Mouse (Mus musculus): ENCODE measurements around the gene Dap. TPM values are rescaled to one million over a fixed set of nuclear protein-coding genes. Genes with fewer than 3 reads are reported as not detected.

Gene Dap
- polyA plus RNA-seq, 1 experiment from 2014 or later: 23.8 TPM

GRCm38 (mm10) chr15:31239713-31240112 is 15.6 kb downstream of the Dap start:
- H3K4me1 ChIP-seq: no peaks in the 10 kb centered on the region
- H3K4me2 ChIP-seq: no peak overlapping the region
- 0 out of 2 replicates have a peak, but pooled peaks cover 5% of the 10 kb centered on the region for H3K36me3 ChIP-seq (ENCODE audit: poor library complexity, severe bottlenecking)
- no peak overlapping the region for H3K27ac ChIP-seq
- no peak overlapping the region for H3K9ac ChIP-seq
- 93% methylated on average over 13 of the region's 13 CpGs for WGBS
- ATAC-seq: no peak
- H3K9me3 ChIP-seq (replicated peaks): no peaks in the 10 kb centered on the region
- no peak overlapping the region for H3K4me3 ChIP-seq
- no peaks in the 10 kb centered on the region for H3K27me3 ChIP-seq

DNA sequence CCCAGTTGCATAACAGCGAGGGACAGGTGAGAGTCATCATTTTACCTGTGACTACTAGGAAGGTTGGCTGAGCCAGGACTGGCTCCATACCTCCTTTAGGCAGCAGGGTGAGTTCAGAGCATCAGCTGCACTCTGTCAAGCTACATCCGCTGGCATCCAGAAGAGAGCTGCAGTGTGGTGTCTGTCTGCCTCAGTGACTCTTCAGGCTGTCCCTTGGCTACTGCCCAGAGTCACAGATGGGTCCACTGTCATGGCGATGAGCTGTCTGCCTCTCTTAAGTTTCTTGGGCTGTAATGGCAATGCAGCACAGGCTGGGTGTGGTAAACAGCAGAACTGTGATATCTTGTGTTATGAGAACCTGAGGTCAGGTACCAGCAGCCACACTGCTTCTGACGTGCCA is 16.1 kb downstream of the Dap start:
- Histone ChIP-seq H3K9ac (no peak overlapping the region), H3K27me3 (no peaks in the 10 kb centered on the region), H3K4me3 (no peak overlapping the region), H3K4me2 (no peak overlapping the region), H3K4me1 (no peaks in the 10 kb centered on the region), H3K27ac (no peak overlapping the region), H3K9me3 (replicated peaks) (no peaks in the 10 kb centered on the region), H3K36me3 (ENCODE audit: poor library complexity, severe bottlenecking) (0 out of 2 replicates have a peak, but pooled peaks cover 5% of the 10 kb centered on the region)
- ATAC-seq: no peak
- 89% methylated on average over 4 of the region's 4 CpGs for WGBS

- ATAC-seq: no peak
- 78% methylated on average over 10 of the region's 10 CpGs for WGBS
Observed at GRCm38 (mm10) chr15:31243260-31243659, 19.1 kb downstream of the Dap start.

DNA sequence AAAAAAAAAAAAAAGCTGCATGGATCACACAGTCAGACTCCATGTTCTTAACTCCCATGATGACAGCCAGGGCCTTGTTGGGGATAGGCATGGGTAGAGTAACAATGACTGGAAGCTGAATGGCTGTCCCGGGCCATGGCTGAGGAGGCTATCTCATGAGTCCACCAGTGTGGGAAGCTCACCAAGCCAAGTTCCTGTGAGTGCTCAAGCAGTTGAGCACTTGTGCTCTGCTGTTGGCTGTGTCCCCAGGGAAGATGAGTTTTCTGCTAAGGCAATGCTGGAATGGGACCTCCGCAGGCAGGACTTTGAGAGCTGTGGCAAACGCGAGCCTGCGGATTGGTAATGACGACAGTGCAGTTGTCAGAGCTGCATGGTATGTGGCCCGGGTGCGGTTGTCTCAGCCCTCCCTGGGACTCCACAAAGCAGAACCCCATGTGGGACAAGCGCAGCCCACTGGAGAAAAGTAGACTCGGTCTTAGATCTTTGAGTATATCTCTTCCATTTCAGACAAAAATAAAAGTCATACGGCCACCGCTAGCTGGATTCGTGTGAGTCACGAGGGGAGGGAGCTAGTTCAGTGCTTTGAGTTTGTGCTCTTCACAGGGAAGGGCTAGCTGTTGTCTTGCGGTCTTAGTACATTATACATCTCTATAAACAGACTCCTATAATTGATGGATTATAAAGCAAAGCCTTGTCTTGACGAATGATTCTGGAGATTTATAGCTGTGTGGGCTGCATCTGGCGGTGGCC is 20.8 kb downstream of the Dap start:
- Histone ChIP-seq H3K4me1 (peaks cover 4% of the 10 kb centered on the region; the same call in 1 of the 2 replicates), H3K27ac (no peak overlapping the region), H3K4me2 (no peak overlapping the region), H3K9ac (no peak overlapping the region), H3K36me3 (ENCODE audit: poor library complexity, severe bottlenecking) (0 out of 2 replicates have a peak, but pooled peaks cover 5% of the 10 kb centered on the region), H3K4me3 (no peak overlapping the region), H3K9me3 (replicated peaks) (no peaks in the 10 kb centered on the region), H3K27me3 (no peaks in the 10 kb centered on the region)
- ATAC-seq: no peak
- WGBS: 95% methylated on average over 17 of the region's 17 CpGs

More at GRCm38 (mm10) chr15:31243260-31243659, 19.1 kb downstream of the Dap start:
- no peak overlapping the region for H3K4me2 ChIP-seq
- no peak overlapping the region for H3K4me3 ChIP-seq
- no peaks in the 10 kb centered on the region for H3K4me1 ChIP-seq
- H3K27me3 ChIP-seq: no peaks in the 10 kb centered on the region
- H3K27ac ChIP-seq: no peak overlapping the region
- no peaks in the 10 kb centered on the region for H3K9me3 ChIP-seq (replicated peaks)
- 0 out of 2 replicates have a peak, but pooled peaks cover 5% of the 10 kb centered on the region for H3K36me3 ChIP-seq (ENCODE audit: poor library complexity, severe bottlenecking)
- no peak overlapping the region for H3K9ac ChIP-seq

DNA sequence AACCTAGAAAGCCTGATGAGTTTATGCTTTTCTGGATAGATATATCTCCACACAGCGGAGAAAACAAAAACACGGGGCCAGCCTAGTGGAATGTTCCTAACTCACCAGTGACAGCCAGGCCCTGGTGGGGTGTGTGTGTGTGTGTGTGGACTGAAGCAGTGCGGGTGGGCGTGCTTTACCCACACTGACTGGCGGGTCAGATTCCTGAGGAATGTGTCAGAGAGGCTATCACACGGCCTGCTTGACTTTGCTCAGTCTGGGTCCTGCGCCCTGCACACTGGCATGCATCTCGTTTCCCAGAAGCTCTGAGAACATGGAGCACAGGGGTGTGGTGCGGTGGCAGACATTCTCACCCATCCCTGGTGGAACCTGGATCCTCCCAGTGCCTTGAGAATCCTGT is 21.8 kb downstream of the Dap start:
- ATAC-seq: no peak
- Histone ChIP-seq H3K4me3 (no peak overlapping the region), H3K27ac (no peak overlapping the region), H3K4me2 (no peak overlapping the region), H3K27me3 (no peaks in the 10 kb centered on the region), H3K9ac (no peak overlapping the region), H3K36me3 (ENCODE audit: poor library complexity, severe bottlenecking) (0 out of 2 replicates have a peak, but pooled peaks cover 5% of the 10 kb centered on the region), H3K9me3 (replicated peaks) (no peaks in the 10 kb centered on the region), H3K4me1 (peaks cover 15% of the 10 kb centered on the region)
- 88% methylated on average over 9 of the region's 9 CpGs for WGBS

DNA sequence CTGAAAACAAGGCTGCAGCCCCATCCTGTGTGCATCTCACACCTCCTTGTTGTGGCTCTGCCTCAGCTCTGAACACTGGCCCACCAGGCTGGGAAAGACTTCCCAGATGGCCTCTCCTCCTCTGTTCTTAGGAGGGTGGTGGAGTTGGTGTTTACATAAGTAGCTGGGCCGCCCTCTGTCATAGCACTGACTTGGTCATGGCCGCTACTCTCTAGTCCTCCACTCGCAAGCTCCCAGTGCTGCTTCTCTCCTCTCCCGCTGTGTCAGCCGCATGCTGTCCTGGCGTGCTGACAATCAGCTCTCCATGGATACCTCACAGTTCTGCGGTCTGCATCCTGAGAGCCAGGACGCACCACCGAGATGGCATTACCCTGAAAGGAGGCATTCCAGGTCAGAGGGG is 22.9 kb downstream of the Dap start:
- Histone ChIP-seq H3K4me2 (no peak overlapping the region), H3K36me3 (ENCODE audit: poor library complexity, severe bottlenecking) (0 out of 2 replicates have a peak, but pooled peaks cover 2% of the 10 kb centered on the region), H3K27me3 (no peaks in the 10 kb centered on the region), H3K9me3 (replicated peaks) (no peaks in the 10 kb centered on the region), H3K27ac (no peak overlapping the region), H3K4me3 (no peak overlapping the region), H3K9ac (no peak overlapping the region), H3K4me1 (peaks cover 17% of the 10 kb centered on the region)
- WGBS: 72% methylated on average over 9 of the region's 9 CpGs
- peak; percentile 34; the same call in 1 of the 2 replicates for ATAC-seq

- WGBS: 76% methylated on average over 7 of the region's 7 CpGs
- no peak for ATAC-seq
- Histone ChIP-seq H3K4me3 (no peak overlapping the region), H3K27me3 (no peaks in the 10 kb centered on the region), H3K9me3 (replicated peaks) (no peaks in the 10 kb centered on the region), H3K27ac (no peak overlapping the region), H3K9ac (no peak overlapping the region), H3K4me2 (no peak overlapping the region), H3K36me3 (ENCODE audit: poor library complexity, severe bottlenecking) (no peaks in the 10 kb centered on the region), H3K4me1 (peaks cover 17% of the 10 kb centered on the region)
Observed at GRCm38 (mm10) chr15:31248882-31249281, 24.8 kb downstream of the Dap start.

- no peak overlapping the region for H3K4me2 ChIP-seq
- no peaks in the 10 kb centered on the region for H3K36me3 ChIP-seq (ENCODE audit: poor library complexity, severe bottlenecking)
- H3K27ac ChIP-seq: no peak overlapping the region
- ATAC-seq: no peak
- no peaks in the 10 kb centered on the region for H3K27me3 ChIP-seq
- no peak overlapping the region for H3K9ac ChIP-seq
- no peak overlapping the region for H3K4me3 ChIP-seq
- H3K9me3 ChIP-seq (replicated peaks): no peaks in the 10 kb centered on the region
- peaks cover 17% of the 10 kb centered on the region for H3K4me1 ChIP-seq
- WGBS: 72% methylated on average over 2 of the region's 2 CpGs
Observed at GRCm38 (mm10) chr15:31250027-31250426, 25.9 kb downstream of the Dap start.

DNA sequence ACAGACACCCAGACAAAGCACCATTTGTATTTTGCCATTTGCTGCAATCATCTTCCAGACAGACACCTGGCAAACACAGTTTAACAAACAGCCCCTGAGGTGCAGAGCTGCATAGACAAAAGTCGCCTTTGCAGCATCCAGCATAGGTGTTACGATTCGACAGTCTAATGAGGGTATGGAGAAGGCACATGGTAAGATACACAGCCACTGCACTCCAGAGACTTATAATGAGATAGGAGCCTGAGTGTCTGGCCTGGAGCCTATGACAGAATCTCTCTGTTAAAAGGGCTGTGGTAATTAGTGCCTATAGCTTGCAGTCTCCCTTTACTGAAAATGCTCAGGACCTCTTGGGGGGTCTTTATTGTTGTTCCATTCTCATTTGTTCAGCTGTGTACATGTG is 26.6 kb downstream of the Dap start:
- 62% methylated on average over 3 of the region's 3 CpGs for WGBS
- Histone ChIP-seq H3K36me3 (ENCODE audit: poor library complexity, severe bottlenecking) (no peaks in the 10 kb centered on the region), H3K27me3 (no peaks in the 10 kb centered on the region), H3K4me1 (peaks cover 17% of the 10 kb centered on the region), H3K27ac (no peak overlapping the region), H3K4me2 (no peak overlapping the region), H3K9me3 (replicated peaks) (no peaks in the 10 kb centered on the region), H3K4me3 (no peak overlapping the region), H3K9ac (no peak overlapping the region)
- ATAC-seq: peak; percentile 28; the same call in 1 of the 2 replicates

DNA sequence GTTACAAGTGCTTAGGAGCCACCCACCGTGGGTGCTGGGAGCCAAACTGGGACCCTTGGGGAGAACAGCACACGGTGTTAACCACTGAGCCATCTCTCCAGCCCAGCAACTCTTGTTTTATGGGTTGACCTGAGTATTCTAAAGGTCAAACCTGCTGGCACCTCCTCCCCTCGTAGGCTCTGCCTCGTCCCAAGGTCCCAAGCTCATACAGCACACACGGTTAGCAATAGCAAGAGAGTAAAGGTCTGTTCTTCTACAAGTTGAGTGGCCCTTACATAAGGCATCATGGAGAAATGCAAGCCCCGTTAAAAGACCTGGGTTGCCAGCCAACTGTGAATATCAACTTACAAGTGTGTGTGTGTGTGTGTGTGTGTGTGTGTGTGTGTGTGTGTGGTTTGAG is 27.1 kb downstream of the Dap start:
- H3K4me3 ChIP-seq: no peak overlapping the region
- no peak for ATAC-seq

GRCm38 (mm10) chr15:31252590-31253311 is 28.6 kb downstream of the Dap start:
- no peak for ATAC-seq
- Histone ChIP-seq H3K4me2 (no peak overlapping the region), H3K4me3 (no peak overlapping the region), H3K4me1 (peaks cover 17% of the 10 kb centered on the region), H3K9ac (no peak overlapping the region), H3K36me3 (ENCODE audit: poor library complexity, severe bottlenecking) (no peaks in the 10 kb centered on the region), H3K27me3 (no peaks in the 10 kb centered on the region), H3K27ac (no peak overlapping the region), H3K9me3 (replicated peaks) (no peaks in the 10 kb centered on the region)
- WGBS: 80% methylated on average over 16 of the region's 16 CpGs

More for the DNA sequence above, 27.1 kb downstream of the Dap start:
- peaks cover 17% of the 10 kb centered on the region for H3K4me1 ChIP-seq
- WGBS: 92% methylated on average over 6 of the region's 6 CpGs
- no peaks in the 10 kb centered on the region for H3K9me3 ChIP-seq (replicated peaks)
- no peak overlapping the region for H3K27ac ChIP-seq
- no peak overlapping the region for H3K4me2 ChIP-seq
- H3K36me3 ChIP-seq (ENCODE audit: poor library complexity, severe bottlenecking): no peaks in the 10 kb centered on the region
- H3K27me3 ChIP-seq: no peaks in the 10 kb centered on the region
- H3K9ac ChIP-seq: no peak overlapping the region

GRCm38 (mm10) chr15:31253380-31253779 is 29.3 kb downstream of the Dap start:
- Histone ChIP-seq H3K4me3 (no peak overlapping the region), H3K9me3 (replicated peaks) (no peaks in the 10 kb centered on the region), H3K4me1 (peaks cover 17% of the 10 kb centered on the region), H3K27me3 (no peaks in the 10 kb centered on the region), H3K27ac (no peak overlapping the region), H3K36me3 (ENCODE audit: poor library complexity, severe bottlenecking) (no peaks in the 10 kb centered on the region), H3K4me2 (no peak overlapping the region), H3K9ac (no peak overlapping the region)
- 72% methylated on average over 8 of the region's 8 CpGs for WGBS
- ATAC-seq: no peak
